Mouse (Mus musculus): ENCODE measurements at regions not wholly inside any gene's neighbourhood (a gene's known extent, or its start where the extent isn't known, plus 50 kb on each side); places are given as distances from the start of the nearest gene placed in this dataset.
A peak's percentile ranks its signal among the peaks of the same experiment; 100 is the strongest.

DNA sequence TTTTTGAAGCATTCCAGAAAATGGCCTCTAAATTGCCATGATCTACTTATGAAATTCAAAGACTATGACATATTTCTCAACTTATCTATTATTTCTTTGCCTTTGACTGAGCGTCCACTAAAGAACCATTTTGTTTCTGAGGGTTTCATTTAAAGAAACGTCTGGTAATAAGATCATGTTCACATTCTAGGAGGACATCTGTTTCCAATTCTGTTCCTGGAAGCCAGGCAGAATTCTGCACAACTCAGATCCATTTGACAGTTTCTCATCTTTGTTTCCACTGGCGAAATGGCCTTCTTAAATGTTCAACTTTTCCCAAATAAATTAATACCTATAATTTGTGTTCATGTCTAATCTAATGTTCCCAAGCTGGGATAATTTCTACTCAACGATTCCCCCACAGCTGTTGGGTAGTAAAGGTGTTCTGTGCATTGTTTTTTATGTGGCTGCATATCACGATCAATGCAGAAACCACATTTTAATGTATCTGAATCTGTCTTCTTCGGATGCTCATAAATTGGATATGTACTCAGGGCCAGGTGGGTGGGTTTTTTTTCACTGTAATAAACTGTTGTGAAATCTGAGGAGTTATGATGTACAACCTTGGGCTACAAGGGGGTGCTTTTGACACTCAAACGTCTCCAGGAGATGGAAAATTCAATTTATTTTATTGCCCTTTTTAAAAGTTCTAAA, 470.6 kb downstream of the Kctd12 start:
- H3K4me3 ChIP-seq, result no peak overlapping the region
- WGBS, result 75% methylated on average over 7 of the region's 7 CpGs

DNA sequence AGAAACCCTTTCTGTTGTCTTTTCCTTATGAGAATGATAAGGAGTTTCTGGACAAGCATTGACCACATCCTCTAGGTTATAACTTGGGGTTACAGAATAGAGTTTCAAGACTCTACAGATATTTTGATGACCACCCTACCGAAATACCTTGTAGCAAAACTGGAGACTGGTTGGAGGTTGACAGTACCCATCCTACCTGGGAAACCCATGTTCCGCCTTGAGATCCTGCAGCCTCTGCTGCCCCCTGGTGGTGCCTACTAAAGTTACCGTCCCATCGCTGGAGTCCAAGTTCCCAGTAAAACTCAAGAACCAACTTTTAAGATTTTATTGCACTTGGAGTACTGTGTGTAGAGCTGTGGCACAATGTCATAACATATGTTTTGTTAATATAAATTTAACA, 472.1 kb downstream of the Kctd12 start:
- H3K4me3 ChIP-seq, result no peak overlapping the region
- peak; percentile 50 for DNase-seq (ENCODE audit: low spot score)
- WGBS, result 32% methylated on average over 4 of the region's 4 CpGs
- H3K27me3 ChIP-seq (ENCODE audit: low read depth, poor library complexity, severe bottlenecking), result no peaks in the 10 kb centered on the region
- H3K27ac ChIP-seq (replicated peaks), result no peak overlapping the region
- H3K36me3 ChIP-seq, result no peaks in the 10 kb centered on the region
- no peaks in the 10 kb centered on the region for H3K4me1 ChIP-seq
- no peaks in the 10 kb centered on the region for H3K9me3 ChIP-seq (replicated peaks)

More for the DNA sequence above, 470.6 kb downstream of the Kctd12 start:
- Histone ChIP-seq H3K27me3 (ENCODE audit: low read depth, poor library complexity, severe bottlenecking) (no peaks in the 10 kb centered on the region), H3K9me3 (replicated peaks) (no peaks in the 10 kb centered on the region), H3K36me3 (no peaks in the 10 kb centered on the region), H3K4me1 (peaks cover 6% of the 10 kb centered on the region), H3K27ac (replicated peaks) (no peak overlapping the region)
- no peak for DNase-seq (ENCODE audit: low spot score)

DNA sequence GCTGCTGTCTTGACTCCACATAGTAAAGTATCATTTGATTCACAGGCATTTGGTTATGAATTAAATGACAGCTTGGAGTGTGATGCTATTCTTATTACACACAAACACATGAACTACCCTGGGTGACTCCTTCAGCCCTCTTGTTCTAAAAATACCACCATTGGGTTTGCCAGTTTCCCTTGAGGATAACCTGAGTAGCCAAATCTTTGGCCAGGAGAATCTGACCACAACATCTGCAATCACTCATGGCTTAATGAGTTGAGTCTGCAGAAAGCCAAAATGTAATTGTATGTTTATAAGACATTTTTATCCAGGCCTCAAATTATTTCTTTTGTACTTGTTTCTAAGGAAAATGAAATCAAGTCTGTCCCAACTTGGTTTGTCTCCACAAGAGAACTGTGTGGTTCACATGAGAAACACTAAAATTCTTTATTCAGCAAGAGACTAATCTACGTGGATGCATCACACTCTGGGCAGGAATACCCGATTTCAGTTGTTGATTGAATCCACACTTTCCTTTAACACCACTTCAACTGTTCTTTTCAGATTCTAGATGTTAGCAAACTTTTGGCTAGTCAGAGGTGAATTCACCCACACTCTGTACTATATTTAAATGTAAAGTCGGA, 476.6 kb downstream of the Kctd12 start:
- Histone ChIP-seq H3K9me3 (replicated peaks) (no peaks in the 10 kb centered on the region), H3K27me3 (ENCODE audit: low read depth, poor library complexity, severe bottlenecking) (no peaks in the 10 kb centered on the region), H3K4me1 (no peaks in the 10 kb centered on the region), H3K4me3 (no peak overlapping the region), H3K36me3 (no peaks in the 10 kb centered on the region), H3K27ac (replicated peaks) (no peak overlapping the region)
- 85% methylated on average over 3 of the region's 3 CpGs for WGBS
- DNase-seq (ENCODE audit: low spot score), result no peak

DNA sequence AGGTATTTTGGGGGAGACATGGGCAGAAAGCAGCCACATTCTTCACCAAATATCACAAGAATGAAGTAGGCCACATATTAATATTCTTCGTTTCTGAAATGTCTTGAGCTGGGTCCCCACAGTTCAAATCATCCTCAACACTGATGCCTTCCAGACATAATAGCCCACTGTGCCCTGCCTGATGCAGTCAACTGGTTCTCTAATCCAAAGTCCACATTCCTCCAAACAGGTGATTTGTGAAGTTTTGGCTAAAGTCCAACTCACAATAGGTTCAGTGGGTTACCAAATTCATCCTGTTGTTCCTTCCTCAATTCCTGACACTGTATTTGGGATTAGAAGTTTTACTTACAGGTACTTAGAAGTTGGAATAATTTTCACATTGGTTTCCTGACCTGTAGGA, 485.3 kb downstream of the Kctd12 start:
- no peaks in the 10 kb centered on the region for H3K36me3 ChIP-seq
- H3K4me3 ChIP-seq, result no peak overlapping the region
- H3K4me1 ChIP-seq, result no peaks in the 10 kb centered on the region
- no peak for DNase-seq (ENCODE audit: low spot score)
- H3K27ac ChIP-seq (replicated peaks), result no peak overlapping the region
- no peaks in the 10 kb centered on the region for H3K27me3 ChIP-seq (ENCODE audit: low read depth, poor library complexity, severe bottlenecking)
- WGBS, result 88% methylated on average over 1 of the region's 1 CpGs
- no peaks in the 10 kb centered on the region for H3K9me3 ChIP-seq (replicated peaks)

DNA sequence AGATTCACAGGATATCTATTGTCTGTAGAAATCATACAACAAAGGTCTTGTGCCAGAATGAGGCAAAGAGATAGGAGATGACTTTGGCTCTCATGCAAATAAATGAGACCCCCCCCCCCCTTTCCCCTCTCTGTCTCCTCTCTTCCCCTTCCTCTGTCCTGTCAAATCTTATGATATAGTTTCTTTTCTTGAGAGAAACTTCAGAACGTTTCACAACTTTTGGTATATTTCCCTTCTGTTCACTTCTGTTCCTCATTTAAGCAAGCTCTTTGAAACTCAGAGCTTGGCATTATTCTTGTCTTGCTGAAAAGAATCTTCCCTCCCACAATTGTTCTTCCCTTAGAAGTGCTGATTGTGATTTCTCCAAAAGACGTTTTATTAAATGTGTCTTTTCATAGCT, 490.1 kb downstream of the Kctd12 start:
- Histone ChIP-seq H3K27ac (replicated peaks) (no peak overlapping the region), H3K9me3 (replicated peaks) (no peaks in the 10 kb centered on the region)

DNA sequence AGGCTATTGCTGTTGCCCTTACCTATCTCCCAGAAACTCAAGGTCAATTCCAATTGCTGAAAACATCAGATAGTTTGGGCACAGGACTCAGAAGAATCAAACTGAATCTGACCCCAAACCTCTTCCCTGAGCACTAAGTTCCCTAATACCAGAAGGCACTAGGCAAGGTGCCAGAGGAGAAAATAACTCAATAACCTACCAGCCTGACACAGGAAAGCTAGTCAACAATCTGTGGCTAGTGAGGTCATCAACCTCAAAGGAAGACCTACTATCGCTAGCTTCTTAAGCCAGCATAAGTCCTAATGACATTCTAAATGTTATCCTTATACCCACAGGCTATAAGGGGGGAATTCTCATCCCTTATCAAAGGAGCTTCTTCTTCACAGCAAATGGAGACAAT, 491.2 kb downstream of the Kctd12 start:
- Histone ChIP-seq H3K27ac (replicated peaks) (no peak overlapping the region), H3K9me3 (replicated peaks) (no peaks in the 10 kb centered on the region), H3K27me3 (ENCODE audit: low read depth, poor library complexity, severe bottlenecking) (no peaks in the 10 kb centered on the region), H3K4me3 (no peak overlapping the region), H3K4me1 (no peaks in the 10 kb centered on the region), H3K36me3 (no peaks in the 10 kb centered on the region)
- 93% methylated on average over 1 of the region's 1 CpGs for WGBS
- no peak for DNase-seq (ENCODE audit: low spot score)

More for the DNA sequence above, 490.1 kb downstream of the Kctd12 start:
- WGBS, result 76% methylated on average over 2 of the region's 2 CpGs
- Histone ChIP-seq H3K36me3 (no peaks in the 10 kb centered on the region), H3K27me3 (ENCODE audit: low read depth, poor library complexity, severe bottlenecking) (no peaks in the 10 kb centered on the region), H3K4me1 (no peaks in the 10 kb centered on the region), H3K4me3 (no peak overlapping the region)
- DNase-seq (ENCODE audit: low spot score), result no peak

DNA sequence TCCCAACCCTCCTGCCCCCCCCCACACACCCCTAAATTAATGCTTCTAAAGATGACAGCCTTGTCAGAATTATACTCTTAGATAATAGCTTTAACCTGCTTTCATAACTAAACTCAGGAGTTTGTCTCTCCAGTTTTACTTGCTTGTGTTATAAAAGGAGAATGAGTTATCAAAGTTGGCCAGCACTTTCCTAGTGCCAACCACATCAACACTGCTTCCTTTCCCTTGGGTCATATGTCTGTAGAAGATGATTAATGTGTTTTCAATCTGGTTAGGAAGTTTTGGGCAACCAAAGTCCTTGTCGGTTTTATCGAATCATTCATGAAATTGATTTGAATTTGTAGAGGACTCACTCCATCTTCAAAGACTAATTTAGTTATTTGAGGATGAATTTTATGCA, 505.3 kb downstream of the Kctd12 start:
- 93% methylated on average over 2 of the region's 2 CpGs for WGBS
- H3K4me3 ChIP-seq, result no peak overlapping the region
- no peaks in the 10 kb centered on the region for H3K4me1 ChIP-seq
- no peak for DNase-seq (ENCODE audit: low spot score)
- no peaks in the 10 kb centered on the region for H3K9me3 ChIP-seq (replicated peaks)
- H3K27ac ChIP-seq (replicated peaks), result no peak overlapping the region
- H3K36me3 ChIP-seq, result no peaks in the 10 kb centered on the region
- H3K27me3 ChIP-seq (ENCODE audit: low read depth, poor library complexity, severe bottlenecking), result no peaks in the 10 kb centered on the region

DNA sequence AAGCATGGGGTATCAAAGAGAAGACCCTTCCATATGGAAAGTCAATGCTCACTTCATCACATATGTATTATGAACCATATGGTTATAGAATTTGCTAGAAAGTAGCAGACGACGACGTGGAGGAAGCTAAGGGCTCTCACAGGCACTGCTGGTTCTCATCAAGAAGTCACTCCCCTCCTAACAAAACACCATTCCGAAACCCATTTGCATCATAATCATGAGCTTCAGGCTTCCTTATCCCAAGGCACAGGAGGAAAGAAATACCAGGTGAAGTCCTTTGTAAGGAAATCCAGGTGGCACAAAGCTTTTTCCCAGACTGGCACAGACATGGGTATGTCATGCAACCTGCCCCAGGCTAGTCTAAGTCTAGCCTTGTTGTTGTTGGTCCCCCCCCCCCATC, 513.1 kb downstream of the Kctd12 start:
- H3K27me3 ChIP-seq (ENCODE audit: low read depth, poor library complexity, severe bottlenecking), result no peaks in the 10 kb centered on the region
- H3K9me3 ChIP-seq (replicated peaks), result no peaks in the 10 kb centered on the region
- H3K4me1 ChIP-seq, result no peaks in the 10 kb centered on the region
- no peak overlapping the region for H3K4me3 ChIP-seq
- WGBS, result 72% methylated on average over 4 of the region's 4 CpGs
- no peaks in the 10 kb centered on the region for H3K36me3 ChIP-seq
- H3K27ac ChIP-seq (replicated peaks), result no peak overlapping the region
- no peak for DNase-seq (ENCODE audit: low spot score)

DNA sequence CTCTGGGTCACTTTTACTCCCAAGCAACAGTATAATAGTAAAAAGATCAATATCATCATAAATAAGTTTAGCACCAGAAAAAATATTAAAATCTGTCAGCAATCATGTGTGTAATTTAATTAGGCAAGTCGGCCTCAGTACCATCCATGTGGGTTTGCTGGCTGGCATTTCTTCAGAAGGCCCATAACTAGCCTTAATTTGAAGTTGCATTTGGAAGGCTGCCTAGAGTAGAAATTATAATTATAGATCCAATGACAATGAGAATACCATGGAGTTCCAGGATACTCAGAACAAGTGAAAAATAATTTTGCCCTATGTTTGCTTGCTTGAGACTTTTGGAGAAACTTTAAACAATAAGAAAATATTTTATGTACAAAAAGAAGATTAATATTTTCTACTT, 521.4 kb downstream of the Kctd12 start:
- H3K4me3 ChIP-seq, result no peak overlapping the region
- H3K4me1 ChIP-seq, result no peaks in the 10 kb centered on the region
- no peak overlapping the region for H3K27ac ChIP-seq (replicated peaks)
- H3K27me3 ChIP-seq (ENCODE audit: low read depth, poor library complexity, severe bottlenecking), result no peaks in the 10 kb centered on the region
- H3K9me3 ChIP-seq (replicated peaks), result no peaks in the 10 kb centered on the region
- H3K36me3 ChIP-seq, result no peaks in the 10 kb centered on the region
- DNase-seq (ENCODE audit: low spot score), result no peak
- WGBS, result 87% methylated on average over 1 of the region's 1 CpGs

DNA sequence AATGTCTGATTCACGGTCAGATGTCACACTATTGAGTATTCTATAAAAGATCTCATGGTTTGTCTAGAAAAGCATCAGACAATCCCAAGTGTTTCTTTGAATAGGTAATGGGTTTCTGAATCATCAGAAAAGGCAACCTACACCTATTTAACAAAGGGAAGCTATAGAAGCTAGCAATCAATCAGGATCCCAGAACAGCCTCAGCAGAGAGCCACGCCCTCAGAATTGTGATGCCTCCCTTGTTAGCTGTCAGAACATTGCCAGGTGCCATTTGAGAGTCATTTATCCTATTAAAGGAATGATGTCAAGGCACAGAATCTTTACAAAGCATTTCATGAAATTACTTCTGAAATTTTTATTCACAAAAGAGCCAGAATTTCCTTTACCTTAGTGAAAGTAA, 542.7 kb downstream of the Kctd12 start:
- DNase-seq (ENCODE audit: low spot score), result no peak
- H3K9me3 ChIP-seq (replicated peaks), result no peaks in the 10 kb centered on the region
- no peaks in the 10 kb centered on the region for H3K36me3 ChIP-seq
- no peaks in the 10 kb centered on the region for H3K4me1 ChIP-seq
- no peak overlapping the region for H3K27ac ChIP-seq (replicated peaks)
- no peak overlapping the region for H3K4me3 ChIP-seq
- H3K27me3 ChIP-seq (ENCODE audit: low read depth, poor library complexity, severe bottlenecking), result no peaks in the 10 kb centered on the region
- WGBS, result 74% methylated on average over 2 of the region's 2 CpGs

DNA sequence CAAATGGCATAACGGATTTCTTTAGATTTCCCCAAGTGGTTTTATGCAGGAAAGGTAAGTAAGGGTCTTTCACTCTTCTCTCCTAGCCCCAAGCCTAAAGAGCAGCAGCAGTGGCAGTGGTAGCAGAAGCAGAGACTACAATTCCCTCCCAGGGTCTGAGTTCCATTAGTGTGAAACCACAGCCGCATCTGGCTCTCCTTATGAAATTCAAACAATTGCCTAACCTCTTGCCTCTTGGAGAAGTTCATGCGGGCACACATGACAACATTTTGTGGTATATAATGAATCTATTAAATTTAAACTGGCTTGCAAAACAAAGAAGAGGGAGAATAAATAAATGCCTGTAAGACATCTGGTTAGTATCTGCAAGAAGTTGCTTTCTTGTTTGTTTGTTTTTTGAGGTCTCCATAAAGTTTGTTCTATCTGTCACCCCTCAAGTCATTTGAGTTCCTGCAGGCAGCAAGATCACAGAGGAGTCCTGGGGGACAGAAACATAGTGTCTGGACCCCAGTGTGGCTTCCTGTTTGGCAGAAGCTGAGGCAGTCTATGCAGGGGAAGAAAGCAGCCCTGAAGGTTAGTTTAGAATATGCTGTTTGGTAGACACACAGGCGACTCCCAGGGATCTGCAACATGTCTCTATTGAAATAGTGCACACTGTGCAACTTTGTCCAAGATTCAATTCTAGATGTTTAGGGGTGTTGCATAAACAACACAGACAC, 578.9 kb downstream of the Kctd12 start:
- WGBS, result 69% methylated on average over 4 of the region's 4 CpGs
- H3K27ac ChIP-seq (replicated peaks), result no peak overlapping the region
- H3K27me3 ChIP-seq (ENCODE audit: low read depth, poor library complexity, severe bottlenecking), result no peaks in the 10 kb centered on the region
- H3K9me3 ChIP-seq (replicated peaks), result no peaks in the 10 kb centered on the region
- no peak for DNase-seq (ENCODE audit: low spot score)
- H3K4me3 ChIP-seq, result no peak overlapping the region
- no peaks in the 10 kb centered on the region for H3K4me1 ChIP-seq
- no peaks in the 10 kb centered on the region for H3K36me3 ChIP-seq

DNA sequence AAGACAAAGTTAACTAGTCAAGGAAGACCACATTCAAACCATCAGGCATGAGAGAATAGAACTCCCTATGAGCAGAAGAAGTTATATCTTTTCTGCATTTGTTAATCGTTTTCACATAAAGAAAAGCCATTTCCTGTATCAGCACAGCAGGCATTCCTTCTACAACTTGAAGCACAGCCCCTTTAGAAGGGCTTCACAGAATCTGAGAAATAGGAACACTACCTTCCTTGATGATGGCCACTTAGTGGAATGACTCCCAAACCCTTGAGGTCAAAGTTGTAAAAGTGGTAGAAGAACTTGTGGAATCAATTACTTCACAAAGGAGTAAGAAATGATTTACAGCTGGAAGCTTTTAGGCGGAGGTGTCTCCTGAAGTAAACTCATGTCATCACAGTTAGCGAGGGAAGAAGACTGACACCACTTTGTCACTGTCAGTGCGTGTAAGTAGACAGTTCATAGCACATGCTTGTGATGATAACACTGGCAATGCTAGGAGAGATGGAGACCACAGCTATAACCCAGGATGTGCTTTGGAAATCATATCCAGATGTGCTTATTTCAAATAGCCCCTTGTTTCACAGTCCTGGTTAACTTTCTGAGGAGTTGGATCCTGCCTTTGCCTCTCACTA, 580.3 kb downstream of the Kctd12 start:
- DNase-seq (ENCODE audit: low spot score), result no peak
- Histone ChIP-seq H3K27me3 (ENCODE audit: low read depth, poor library complexity, severe bottlenecking) (no peaks in the 10 kb centered on the region), H3K27ac (replicated peaks) (no peak overlapping the region), H3K4me3 (no peak overlapping the region), H3K4me1 (no peaks in the 10 kb centered on the region), H3K36me3 (no peaks in the 10 kb centered on the region), H3K9me3 (replicated peaks) (no peaks in the 10 kb centered on the region)
- WGBS, result 76% methylated on average over 4 of the region's 4 CpGs

All from midbrain, embryonic 10.5 days (tissue).